Mouse (Mus musculus): ENCODE data around the gene Elfn1. TPM values are rescaled to one million over a fixed set of nuclear protein-coding genes. Genes with fewer than 3 reads are reported as not detected.

Elfn1 gene
- total RNA-seq, 2 experiments from 2014 or later: 14.1 to 16.8 TPM

DNA sequence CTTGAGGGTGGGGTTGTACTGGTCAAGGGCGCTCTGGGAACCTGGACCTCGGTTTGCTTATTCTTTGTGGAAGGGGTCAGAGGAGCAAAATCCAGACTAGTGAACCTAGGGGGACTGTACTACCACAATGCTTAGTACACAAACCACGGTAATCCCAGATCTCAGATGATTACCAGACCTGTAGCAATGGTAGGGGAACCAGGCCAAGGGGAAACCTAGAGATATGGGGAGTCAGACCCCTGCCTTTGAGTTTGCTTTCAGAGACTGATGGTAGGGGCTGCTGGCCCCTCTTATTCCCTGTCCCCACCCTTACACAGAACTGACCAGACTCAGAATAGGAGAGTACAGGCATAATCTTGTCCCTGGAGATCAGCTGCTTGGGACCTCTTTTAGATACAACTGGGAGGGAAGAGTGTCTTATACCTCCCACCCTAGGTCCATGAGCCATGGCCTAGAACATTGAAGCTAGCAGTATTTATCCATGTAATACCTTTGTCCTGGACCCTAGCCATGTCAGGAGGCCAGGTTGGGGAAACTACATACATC lies 3.1 kb downstream of the Elfn1 start:
- no peak for DNase-seq (ENCODE audit: low spot score in 2 of 2)

DNA sequence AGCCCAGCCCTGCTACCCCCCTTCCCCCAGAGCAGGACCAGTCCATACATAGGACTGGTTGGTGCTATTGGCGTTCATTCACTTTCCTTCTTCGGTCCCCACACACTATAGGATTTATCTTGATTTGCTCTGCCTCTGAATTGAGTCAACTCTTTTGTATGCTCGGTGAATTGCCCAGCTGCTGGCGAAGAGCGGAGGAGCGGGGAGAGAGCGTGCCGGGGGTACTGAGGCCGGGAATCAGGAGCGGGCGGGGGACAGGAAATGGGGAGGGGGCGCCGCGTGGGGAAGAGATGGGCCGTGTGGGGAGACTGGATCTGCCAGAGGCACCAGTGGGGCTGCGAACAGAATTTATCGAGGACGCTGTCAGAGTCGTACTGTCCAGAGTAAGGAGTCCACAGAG lies 3.8 kb downstream of the Elfn1 start:
- no peak for DNase-seq (ENCODE audit: low spot score in 2 of 2)

DNA sequence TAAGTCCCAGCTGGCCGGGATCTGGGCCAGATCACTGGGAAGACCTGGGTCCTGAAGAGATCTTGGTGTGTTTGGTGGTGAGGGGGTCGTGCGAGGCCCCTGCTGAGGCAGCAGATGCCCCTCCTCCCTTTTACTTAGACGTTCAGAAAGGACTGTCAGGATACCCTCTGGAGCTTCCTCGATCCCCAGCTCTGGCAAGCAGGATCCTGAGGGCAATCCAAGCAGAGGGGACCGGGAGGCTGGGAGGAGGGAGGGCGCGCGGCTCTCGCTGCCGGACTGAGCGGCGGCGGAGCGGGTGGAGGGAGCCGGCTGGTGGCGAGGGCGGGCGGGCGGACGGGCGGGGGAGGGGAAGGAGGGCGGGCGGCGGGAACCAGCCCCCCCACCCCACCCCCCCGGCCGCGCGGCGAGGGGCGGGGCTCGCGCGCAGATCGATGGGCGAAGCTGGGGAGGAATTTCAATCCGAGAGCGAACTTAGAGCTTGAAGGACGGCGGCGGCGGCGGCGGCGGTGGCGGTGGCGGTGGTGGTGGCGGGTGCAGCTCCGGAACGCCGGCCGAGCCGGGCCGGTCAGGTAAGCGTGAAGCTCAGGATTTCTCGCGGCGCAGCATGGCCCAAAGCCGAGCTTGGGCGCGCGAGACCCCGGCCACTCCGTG lies 4.5 kb downstream of the Elfn1 start:
- no peak for DNase-seq (ENCODE audit: low spot score in 2 of 2)

- no peak for DNase-seq (ENCODE audit: low spot score in 2 of 2)
Measured at GRCm38 (mm10) chr5:139921666-139922065, 13.9 kb downstream of the Elfn1 start.

- no peak for DNase-seq (ENCODE audit: low spot score in 2 of 2)
Measured at GRCm38 (mm10) chr5:139923867-139924266, 16.1 kb downstream of the Elfn1 start.

- DNase-seq (ENCODE audit: low spot score in 2 of 2): no peak
Measured at GRCm38 (mm10) chr5:139930102-139930501, 22.4 kb downstream of the Elfn1 start.

DNA sequence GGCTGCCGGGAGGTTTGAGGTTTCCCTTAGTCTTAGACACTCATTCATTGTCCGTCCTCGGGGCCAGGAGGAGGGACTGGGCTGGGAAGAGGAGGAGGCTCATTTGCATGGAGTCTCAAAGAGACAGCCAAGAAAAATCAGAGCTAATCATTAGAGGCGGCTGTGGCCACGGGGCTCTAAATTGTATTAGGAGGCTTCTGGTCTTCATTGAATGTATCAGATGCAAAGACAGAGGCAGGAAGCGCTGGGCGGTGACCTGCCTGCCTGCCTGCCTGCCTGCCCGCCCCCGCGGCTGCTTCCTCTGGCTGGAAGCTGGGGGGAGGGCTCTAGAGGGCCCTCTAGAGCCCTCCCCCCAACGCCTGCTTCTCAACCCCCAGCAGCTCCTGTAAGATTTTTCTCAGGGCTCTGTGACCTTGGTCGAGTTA lies 23.2 kb downstream of the Elfn1 start:
- DNase-seq (ENCODE audit: low spot score in 2 of 2): no peak

DNA sequence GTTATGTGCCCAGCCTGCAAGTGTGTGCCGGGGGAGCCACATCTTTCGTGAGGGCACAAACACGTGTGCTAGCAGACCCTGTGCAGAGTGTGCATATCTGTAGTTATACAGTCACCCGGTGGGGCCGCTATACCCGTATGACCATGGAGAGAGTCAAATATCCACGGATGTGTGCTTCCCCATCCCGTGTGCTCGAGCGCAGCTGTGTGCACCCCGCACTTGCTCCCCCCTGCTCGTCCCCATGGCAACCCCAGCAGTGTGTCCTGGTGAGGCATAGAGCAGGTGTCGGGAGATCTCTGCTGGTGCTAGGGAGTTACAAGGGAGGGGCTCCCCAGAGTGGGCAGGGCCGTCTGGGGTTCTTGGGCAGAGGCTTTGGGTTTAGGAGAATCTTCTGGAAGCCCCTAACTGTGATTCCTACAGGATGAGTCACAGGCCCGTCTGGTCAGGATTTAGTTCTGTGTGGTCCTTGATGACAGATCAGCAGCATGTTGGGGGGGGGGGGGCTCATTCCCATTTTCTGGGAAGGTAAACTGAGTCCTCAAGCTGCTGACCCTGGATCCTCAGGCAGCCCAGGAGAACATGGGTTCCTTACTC lies 24.3 kb downstream of the Elfn1 start:
- DNase-seq (ENCODE audit: low spot score in 2 of 2): no peak

DNA sequence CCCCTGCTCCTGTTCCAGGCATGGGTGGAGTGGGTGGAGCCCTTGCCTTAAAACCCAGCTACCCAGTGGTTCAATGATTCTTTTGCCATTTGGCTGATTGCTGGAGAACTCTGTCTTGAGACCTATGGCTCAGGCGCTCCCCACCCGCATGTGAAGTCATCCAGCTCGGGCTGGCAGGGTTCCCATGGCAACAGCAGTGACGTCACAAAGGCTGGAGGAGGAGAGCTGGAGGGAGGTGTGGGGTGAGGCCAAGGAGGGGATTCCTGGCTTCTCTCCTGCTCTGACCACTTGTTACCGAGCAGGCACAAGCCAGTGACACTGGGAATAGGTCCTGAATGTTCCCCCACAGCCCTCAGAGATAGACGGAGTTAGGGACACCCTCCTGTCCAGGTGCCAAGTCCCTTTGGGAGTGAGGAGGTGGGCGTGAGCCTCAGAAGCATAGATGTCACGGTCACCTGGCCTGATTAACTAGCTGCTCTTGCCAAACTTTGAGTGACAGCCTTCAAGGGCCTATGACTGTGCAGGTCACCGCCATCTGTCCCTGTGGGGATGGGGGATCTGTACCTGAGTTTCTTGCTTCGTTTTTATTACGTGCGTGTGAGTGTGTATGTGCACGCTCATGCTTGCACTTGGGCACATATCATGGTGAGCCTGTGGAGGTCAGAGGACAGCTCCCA lies 25.0 kb downstream of the Elfn1 start:
- DNase-seq (ENCODE audit: low spot score in 2 of 2): peak in 1 of 2 experiments; percentile 55

DNA sequence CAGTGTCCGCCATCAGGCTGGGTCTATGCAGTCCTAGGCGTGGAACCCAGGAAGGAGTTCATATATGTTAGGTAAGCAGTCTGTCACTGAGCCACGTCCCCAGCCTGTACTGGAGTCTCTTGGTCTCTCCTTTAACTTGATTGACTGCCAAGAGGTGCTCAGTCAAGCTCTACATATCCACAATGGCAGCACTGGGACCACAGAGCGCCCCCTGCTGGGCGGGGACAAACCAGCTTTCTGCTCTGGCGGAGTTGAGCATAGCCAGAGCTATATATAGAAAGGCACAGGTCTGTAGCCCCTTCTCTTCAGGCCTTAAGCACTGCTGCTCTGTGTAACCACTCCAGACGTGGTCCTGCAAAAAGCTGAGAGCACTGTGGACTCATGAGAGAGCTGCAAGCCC lies 25.7 kb downstream of the Elfn1 start:
- no peak for DNase-seq (ENCODE audit: low spot score in 2 of 2)

- DNase-seq (ENCODE audit: low spot score in 2 of 2): no peak
Measured at GRCm38 (mm10) chr5:139936431-139936830, 28.7 kb downstream of the Elfn1 start.

GRCm38 (mm10) chr5:139944697-139945096 lies 37.0 kb downstream of the Elfn1 start:
- no peak for DNase-seq (ENCODE audit: low spot score in 2 of 2)

DNA sequence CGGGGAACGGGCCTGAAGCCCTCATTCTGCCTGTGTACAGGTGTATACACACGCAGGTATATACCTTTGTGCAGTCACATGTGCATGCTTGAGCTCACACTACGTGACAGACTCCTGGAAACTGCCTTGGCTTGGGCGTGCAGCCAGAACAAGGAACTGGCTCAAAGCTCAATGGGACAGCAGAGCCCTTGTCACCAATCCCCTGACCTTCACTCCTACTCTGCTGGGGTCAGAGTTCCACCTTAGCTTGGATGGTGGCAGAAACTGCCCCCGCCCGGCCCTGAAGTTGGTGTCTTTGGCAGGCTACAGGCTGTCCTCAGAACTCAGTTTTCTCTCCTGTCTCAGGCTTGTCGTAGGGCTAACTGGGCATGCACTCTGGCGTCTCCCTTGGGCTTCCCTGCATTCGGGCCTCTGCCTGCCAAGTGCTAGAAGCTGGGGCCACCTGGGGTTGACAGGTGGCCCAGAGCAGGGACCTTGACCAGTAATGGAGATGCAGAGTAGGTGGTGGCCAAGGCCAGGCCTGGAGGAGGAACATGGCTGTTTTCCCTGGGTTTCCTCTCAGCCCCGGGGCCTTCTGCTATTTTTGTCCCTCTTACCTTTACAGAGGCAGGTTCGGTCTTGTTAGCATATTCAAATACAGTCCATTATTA lies 38.1 kb downstream of the Elfn1 start:
- no peak for DNase-seq (ENCODE audit: low spot score in 2 of 2)

- DNase-seq (ENCODE audit: low spot score in 2 of 2): no peak
Measured at GRCm38 (mm10) chr5:139947446-139947845, 39.7 kb downstream of the Elfn1 start.

DNA sequence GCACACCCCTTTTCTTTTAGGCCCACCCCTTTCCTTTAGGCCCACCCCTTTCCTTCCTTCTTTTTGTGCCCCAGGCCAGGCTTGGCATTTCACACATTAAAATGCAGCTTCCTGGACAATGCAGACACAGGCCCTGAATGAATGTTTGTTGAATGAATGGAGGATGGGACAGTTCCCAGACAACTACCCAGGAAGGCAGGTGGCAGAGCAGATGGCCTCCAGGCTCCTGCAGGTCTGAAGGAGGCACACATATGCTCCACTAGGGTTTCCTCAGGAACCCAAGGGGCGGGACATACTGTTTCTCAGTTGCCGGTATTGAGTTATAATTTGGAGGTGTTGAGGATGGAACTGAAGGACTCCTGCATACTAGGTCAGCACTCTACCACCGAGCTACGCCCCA lies 40.8 kb downstream of the Elfn1 start:
- DNase-seq (ENCODE audit: low spot score in 2 of 2): no peak

GRCm38 (mm10) chr5:139949363-139949762 lies 41.6 kb downstream of the Elfn1 start:
- no peak for DNase-seq (ENCODE audit: low spot score in 2 of 2)

DNA sequence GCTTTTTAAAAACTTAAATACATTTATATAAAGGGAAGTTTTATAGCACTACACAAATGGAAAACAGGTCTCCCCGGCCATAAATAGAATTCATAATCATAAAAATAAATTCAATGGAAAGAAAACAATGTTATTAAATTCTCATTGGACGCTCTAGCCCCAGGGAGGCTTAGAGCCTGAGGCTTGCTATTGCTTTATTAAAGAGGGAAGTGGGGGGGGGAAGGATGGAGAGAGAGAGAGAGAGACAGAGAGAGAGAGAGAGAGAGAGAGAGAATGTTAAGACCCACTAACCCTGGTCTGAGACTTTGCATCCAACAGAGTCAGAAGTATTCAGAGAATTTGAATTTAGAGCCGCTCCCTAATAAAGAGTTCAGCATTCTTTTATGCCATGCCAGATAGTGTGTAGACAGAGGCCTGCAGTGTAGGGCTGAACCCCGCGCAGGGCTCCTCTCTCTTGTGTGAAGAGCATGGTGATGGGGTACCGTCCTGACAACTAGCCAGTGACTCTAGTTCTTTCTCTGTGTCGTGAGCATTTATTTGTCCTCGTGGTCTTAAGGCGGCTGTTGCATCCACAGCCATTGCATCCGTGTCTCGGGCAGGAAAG lies 42.3 kb downstream of the Elfn1 start:
- no peak for DNase-seq (ENCODE audit: low spot score in 2 of 2)

GRCm38 (mm10) chr5:139956859-139957258 lies 49.1 kb downstream of the Elfn1 start:
- DNase-seq (ENCODE audit: low spot score in 2 of 2): no peak

GRCm38 (mm10) chr5:139959741-139960140 lies 52.0 kb downstream of the Elfn1 start:
- DNase-seq (ENCODE audit: low spot score in 2 of 2): no peak

DNA sequence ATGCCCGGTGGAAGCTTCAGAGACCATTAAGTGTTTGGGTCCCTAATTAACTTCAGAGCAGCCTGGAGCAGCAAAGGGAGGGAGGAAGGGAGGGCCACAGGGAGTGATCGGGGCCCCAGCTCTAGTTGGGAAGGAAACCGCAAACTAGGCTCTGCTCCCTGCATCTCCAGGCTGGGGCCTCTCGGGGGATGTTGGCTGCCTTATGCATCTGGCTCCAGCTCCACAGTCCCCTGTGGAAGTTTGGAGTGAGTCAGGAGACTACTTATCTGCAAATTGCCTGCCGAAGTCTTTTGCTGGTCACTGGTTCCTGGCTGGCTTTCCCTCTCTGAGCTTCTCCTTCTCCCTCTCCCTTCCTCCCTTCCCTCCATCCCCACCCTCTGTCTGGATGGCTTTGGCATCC lies 56.6 kb downstream of the Elfn1 start:
- DNase-seq (ENCODE audit: low spot score in 2 of 2): no peak

GRCm38 (mm10) chr5:139965596-139965995 lies 57.9 kb downstream of the Elfn1 start:
- no peak for DNase-seq (ENCODE audit: low spot score in 2 of 2)
